Mouse (Mus musculus): ENCODE measurements at regions not wholly inside any gene's neighbourhood (a gene's known extent, or its start where the extent isn't known, plus 50 kb on each side); places are given as distances from the start of the nearest gene placed in this dataset.
"Not testable (repeated sequence)": the region's sequence is repeated elsewhere in the genome, so short reads cannot be mapped to it uniquely, and the experiment has no call there.

- no peak for DNase-seq
Measured at GRCm38 (mm10) chr10:111637084-111637735, 131.1 kb downstream of the Phlda1 start.

- DNase-seq = no peak
Measured at GRCm38 (mm10) chr10:111639866-111640265, 133.8 kb downstream of the Phlda1 start.

GRCm38 (mm10) chr10:111642683-111643082 lies 136.6 kb downstream of the Phlda1 start:
- no peak for DNase-seq

- DNase-seq = not testable (repeated sequence)
Measured at GRCm38 (mm10) chr10:111653773-111654172, 147.7 kb downstream of the Phlda1 start.

- peak in 1 of 2 experiments; percentile 10 for DNase-seq
Measured at GRCm38 (mm10) chr10:111654364-111655226, 148.5 kb downstream of the Phlda1 start.

- no peak for DNase-seq
Measured at GRCm38 (mm10) chr10:111658828-111659227, 152.7 kb downstream of the Phlda1 start.

GRCm38 (mm10) chr10:111662665-111663064 lies 156.6 kb downstream of the Phlda1 start:
- no peak for DNase-seq

GRCm38 (mm10) chr10:111665834-111666233 lies 159.7 kb downstream of the Phlda1 start:
- no peak for DNase-seq

GRCm38 (mm10) chr10:111666963-111667362 lies 160.9 kb downstream of the Phlda1 start:
- DNase-seq = no peak

- DNase-seq = no peak
Measured at GRCm38 (mm10) chr10:111668639-111669038, 162.6 kb downstream of the Phlda1 start.

GRCm38 (mm10) chr10:111669658-111670057 lies 163.6 kb downstream of the Phlda1 start:
- DNase-seq = no peak

- DNase-seq = no peak
Measured at GRCm38 (mm10) chr10:111670666-111671065, 164.6 kb downstream of the Phlda1 start.

GRCm38 (mm10) chr10:111672454-111673316 lies 166.6 kb downstream of the Phlda1 start:
- peak; percentile 15 to 26 for DNase-seq

- DNase-seq = no peak
Measured at GRCm38 (mm10) chr10:111673317-111673610, 167.2 kb downstream of the Phlda1 start.

- DNase-seq = no peak
Measured at GRCm38 (mm10) chr10:111676255-111676654, 170.2 kb downstream of the Phlda1 start.

GRCm38 (mm10) chr10:111680919-111681318 lies 174.8 kb downstream of the Phlda1 start:
- DNase-seq = no peak

GRCm38 (mm10) chr10:111684409-111685346 lies 178.6 kb downstream of the Phlda1 start:
- DNase-seq = no peak

GRCm38 (mm10) chr10:111686585-111686984 lies 180.5 kb downstream of the Phlda1 start:
- no peak for DNase-seq

GRCm38 (mm10) chr10:111689587-111689986 lies 183.5 kb downstream of the Phlda1 start:
- peak; percentile 19 to 68 for DNase-seq

- no peak for DNase-seq
Measured at GRCm38 (mm10) chr10:111693762-111694161, 187.7 kb downstream of the Phlda1 start.
